Mouse (Mus musculus) urinary bladder, adult 18-20 months (tissue): Measurements from ENCODE around the gene Ms4a5.
"Not testable (repeated sequence)": the region's sequence is repeated elsewhere in the genome, so short reads cannot be mapped to it uniquely, and the experiment has no call there.

ENCODE experiments used
- DNase-seq, 2 experiments: peaks; one replicate each; pipeline ENCODE4 v3.0.0; 2022; ENCODE audit warnings: low spot score in 2 of 2, mixed read lengths in 2 of 2

Ms4a5 gene

GRCm38 (mm10) chr19:11283773-11284172, at the start of gene Ms4a5:
Ms4a5 (minus strand) TSS chr19:11283873.
- DNase-seq = no peak

- DNase-seq = no peak
Measured at GRCm38 (mm10) chr19:11321123-11321522, 37.5 kb upstream of the Ms4a5 start.

GRCm38 (mm10) chr19:11316786-11317185, 33.1 kb upstream of the Ms4a5 start:
- no peak for DNase-seq

DNA sequence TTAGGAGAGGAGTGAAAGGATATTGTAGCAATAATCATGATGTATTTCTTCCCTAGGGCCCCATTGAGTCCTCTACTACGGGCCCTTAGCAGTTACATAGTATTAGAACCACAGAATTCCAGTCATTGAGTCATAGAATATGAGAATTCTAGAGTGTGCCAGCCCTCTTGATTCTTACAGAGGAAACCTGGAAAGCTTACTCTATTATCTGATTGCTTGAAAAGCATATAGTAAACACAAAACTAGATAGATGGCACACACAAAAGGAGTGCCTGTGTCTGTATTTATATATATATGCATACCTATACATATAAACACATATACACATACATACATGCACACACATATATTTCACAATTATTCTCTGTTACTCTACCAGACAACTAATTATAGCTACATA, 30.7 kb upstream of the Ms4a5 start, which contains the start of gene Ms4a14:
Ms4a14 (minus strand) TSS at position 101 of the 400 bp plus-strand sequence.
- DNase-seq = no peak

- DNase-seq = no peak
Measured at GRCm38 (mm10) chr19:11308888-11309287, 25.2 kb upstream of the Ms4a5 start.

DNA sequence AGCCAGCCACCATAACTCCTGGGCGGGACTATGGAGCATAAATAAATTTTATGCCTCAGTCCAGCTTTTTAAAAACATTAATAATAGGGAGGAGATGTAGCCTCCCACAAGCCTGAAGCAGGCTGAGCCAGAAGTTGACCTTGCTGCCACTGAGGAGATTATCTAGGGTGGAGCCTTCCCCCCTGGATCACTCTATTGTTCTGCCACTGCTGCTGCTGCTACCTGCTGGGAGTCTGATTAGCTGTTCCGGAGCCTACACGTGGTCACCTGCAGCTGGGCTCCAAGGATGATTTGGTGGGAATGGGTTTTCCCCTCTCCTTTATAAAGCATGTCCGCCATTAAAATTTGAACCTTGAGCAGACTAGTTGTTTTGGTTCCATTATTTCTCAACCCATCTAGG, 15.9 kb upstream of the Ms4a5 start:
- DNase-seq = not testable (repeated sequence)

- no peak for DNase-seq
Measured at GRCm38 (mm10) chr19:11298939-11299338, 15.3 kb upstream of the Ms4a5 start.

DNA sequence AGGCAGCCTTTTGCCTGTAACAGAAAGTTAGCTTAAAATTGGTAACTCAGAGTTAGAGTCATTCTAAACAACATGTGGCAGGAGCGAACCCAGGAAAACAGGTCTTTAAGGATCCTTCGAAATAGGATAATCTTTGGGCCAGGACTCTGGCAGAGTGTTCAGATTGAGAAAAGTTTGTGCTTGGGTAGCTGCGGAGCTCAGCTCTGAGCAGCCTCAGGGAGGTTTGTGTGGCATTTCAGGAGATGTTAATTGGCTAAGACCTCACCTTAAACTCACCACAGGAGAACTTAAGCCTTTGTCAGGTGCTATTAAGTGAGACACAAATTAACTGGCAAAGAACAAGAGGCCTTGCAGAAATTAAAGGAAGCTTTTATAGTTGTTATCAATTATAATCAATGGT, 9.9 kb upstream of the Ms4a5 start:
- DNase-seq = not testable (repeated sequence)

DNA sequence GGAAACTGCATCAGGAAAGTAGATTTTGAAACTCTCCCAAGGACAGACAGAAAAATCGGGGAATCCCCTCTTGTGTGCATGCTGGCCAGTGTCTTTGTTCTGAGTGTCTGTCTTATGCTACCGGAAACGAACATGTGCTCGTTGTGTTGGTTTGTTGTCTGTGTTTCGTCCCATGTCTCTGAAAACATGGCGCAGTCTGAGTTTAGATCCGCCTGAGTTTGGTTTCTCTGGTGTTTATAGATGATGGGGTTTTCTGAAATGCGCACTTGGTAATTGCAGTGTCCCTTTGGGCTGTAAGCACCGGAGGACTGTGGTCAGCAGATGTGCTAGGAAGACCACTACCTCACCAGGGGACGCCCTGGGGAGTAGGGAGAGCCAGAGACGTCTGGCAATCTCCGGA, 9.3 kb upstream of the Ms4a5 start:
- DNase-seq = peak in 1 of 2 experiments; percentile 5

DNA sequence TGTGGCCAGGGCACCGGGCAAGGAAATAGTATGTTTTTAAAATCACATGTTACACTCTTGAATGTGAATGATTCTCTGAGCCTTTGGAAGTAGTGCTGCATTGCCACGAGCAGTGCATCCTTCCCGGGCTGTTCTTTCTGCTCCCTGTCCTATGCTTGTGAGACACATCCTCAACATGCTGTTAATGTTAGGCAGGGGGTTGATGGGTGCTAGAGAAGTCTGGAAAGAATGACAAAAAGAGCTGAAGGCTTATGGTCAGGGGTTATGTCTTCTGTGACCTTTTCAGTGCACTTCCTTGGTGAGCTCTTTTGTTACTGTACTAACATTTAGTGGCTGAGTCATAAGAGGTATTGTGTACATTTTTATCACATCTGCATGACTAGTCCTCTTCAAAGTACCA, 3.5 kb downstream of the Ms4a5 start:
- no peak for DNase-seq

- DNase-seq = no peak
Measured at GRCm38 (mm10) chr19:11276431-11276830, 7.2 kb downstream of the Ms4a5 start.

DNA sequence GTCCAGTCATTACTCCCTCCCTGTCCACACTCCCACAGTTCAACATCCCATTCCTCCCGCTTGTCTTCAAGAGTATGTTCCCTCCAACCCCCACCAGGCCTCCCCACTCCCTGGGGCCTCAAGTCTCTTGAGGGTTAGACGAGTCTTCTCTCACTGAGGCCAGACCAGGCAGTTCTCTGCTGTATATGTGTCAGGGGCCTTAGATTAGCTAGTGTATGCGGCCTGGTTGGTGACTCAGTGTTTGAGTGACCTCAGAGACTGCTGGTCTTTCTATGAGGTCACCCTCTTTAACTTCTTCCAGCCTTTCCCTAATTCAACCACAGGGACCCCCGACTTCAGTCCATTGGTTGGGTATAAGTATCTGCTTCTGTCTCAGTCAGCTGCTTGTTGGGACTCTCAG, 16.7 kb downstream of the Ms4a5 start:
- DNase-seq = no peak

DNA sequence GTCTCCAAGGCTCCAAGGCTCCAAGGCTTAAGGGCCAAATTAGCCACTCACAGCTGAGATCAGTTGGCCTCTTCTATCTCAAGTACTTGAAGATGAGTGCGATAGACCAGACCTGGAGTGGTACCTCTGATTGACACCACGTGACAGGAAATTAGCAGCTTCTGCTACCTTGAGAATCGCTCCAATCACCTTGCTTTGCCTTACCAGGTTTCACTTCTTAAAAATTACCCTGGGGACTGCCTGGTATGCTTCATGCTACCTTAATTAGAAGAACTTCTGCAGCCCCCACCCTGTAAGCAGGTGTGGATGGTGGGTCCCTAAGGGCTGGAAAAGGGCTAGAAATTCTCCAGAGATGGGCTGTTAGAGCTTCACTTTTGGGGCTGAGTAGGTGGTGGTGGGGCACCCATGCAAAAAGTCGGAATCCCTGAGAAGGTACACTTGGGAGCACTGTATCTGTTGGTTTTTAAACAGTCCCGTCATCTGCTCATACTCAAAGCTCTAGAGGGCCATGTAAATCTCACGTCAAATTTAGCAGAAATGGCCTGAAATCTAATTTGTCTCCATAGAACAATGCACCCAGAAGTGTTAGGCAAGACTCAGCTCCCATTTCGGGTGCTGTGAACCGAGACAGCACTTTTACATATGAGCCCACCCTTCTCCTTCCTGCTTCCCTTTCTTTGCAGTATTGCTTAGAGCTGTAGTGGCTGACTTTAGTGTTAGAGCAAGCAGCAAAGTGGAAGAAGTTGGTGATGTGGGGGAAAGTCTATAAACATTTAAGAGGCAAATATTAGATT, 17.4 kb downstream of the Ms4a5 start, which contains the start of gene Ms4a1:
Ms4a1 (minus strand) TSS at position 190 of the 794 bp plus-strand sequence.
- no peak for DNase-seq

GRCm38 (mm10) chr19:11264602-11265185, 19.0 kb downstream of the Ms4a5 start:
- DNase-seq = no peak

GRCm38 (mm10) chr19:11263549-11263948, 20.1 kb downstream of the Ms4a5 start:
- DNase-seq = no peak

DNA sequence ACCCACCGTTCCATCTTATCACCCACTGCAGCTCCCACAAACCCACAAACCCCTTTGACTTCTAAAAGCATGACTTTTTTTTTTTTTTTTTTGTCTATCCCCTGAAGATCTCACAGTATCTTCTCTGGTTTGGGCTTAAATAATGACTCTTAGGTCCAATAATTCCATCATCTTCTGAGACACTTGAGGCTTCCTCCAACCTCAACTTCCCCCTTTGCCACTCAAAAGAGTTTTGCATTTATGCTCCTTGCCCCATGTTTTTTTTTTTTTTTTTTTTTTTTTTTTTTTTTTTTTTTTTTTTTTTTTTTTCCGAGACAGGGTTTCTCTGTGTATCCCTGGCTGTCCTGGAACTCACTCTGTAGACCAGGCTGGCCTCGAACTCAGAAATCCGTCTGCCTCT, 20.7 kb downstream of the Ms4a5 start:
- not testable (repeated sequence) for DNase-seq

- no peak for DNase-seq
Measured at GRCm38 (mm10) chr19:11261522-11261921, 22.2 kb downstream of the Ms4a5 start.

DNA sequence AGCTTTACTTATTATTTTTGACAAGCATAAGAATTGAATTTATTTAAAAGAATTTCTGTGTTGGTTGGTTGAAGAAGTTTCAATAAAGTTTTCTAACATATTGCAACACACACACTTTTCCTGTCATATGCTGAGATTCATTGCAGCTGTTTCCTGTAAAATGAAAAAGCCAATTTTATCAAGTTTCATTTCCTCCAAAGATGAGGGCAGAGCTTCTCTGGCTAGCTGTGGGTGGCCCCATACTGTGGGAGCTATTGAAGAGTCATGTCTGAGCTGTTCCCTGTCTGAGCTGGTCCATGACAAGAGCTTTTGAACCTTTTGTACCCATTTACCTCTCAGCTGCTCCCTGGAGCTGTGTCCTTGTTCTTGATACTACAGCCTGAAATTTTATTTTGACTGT, 39.4 kb downstream of the Ms4a5 start:
- DNase-seq = no peak

DNA sequence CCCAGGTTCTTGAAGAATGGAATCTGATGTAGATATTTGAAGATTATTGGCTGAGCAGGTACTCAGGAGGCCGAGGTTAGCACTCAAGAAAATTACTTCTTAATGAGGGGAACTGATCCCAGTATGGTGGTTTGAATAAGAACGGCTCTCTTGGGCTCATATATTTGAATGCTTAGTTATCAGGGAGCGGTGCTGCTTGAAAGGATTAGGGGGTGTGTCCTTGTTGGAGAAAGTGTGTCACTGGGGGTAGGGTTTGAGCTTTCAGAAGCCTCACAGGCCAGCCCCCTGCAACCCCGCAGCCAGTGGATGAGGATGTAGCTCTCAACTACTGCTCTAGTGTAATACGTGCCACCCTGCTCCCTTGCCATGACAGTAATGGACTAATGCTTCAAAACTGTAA, 41.1 kb downstream of the Ms4a5 start:
- no peak for DNase-seq

- DNase-seq = no peak
Measured at GRCm38 (mm10) chr19:11235820-11236219, 47.9 kb downstream of the Ms4a5 start.

- DNase-seq = no peak
Measured at GRCm38 (mm10) chr19:11234921-11235735, 48.5 kb downstream of the Ms4a5 start.

- DNase-seq = no peak
Measured at GRCm38 (mm10) chr19:11234244-11234643, 49.4 kb downstream of the Ms4a5 start.
